Mouse (Mus musculus): ENCODE results near the gene Csdc2. TPM values are rescaled to one million over a fixed set of nuclear protein-coding genes. Genes with fewer than 3 reads are reported as not detected.
A peak's percentile ranks its signal among the peaks of the same experiment; 100 is the strongest.

Csdc2 gene
- polyA plus RNA-seq (2014; fragmentation: Nextera tagmentation; extraction: Ambion mirVana): 72.8 and 110 TPM in 2 replicates

DNA sequence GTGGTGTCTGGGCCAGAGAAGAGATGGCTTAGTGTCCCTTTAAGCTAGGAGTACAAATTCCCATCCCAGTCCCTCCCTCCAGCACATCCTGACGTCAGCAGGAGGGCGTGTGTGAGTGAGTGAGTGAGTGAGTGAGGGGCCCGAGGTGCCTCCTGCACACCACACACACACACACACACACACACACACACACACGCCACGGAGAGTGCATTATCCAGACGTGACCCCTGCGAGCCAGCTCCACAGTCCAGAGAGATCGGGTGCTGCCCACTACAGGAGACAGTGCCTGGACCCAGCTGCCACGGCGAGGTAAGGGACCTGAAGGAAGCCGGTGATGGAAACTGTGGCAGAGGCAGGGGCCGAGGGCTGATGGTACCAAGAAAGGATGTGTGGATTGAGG is at the start of gene Csdc2:
Gene Csdc2, plus strand, starts transcription at position 81 of the 400 bp plus-strand sequence.
- ATAC-seq (peak; percentile 82), DNase-seq (ENCODE audit: low spot score) (peak; percentile 83)
- H3K9ac ChIP-seq (ENCODE audit: low read length): peak within 1 kb of the TSS; percentile 73
- H3K4me1 ChIP-seq (ENCODE audit: control insufficient read depth, insufficient read depth, low read length): peaks cover 9% of the 10 kb centered on the region
- peak within 1 kb of the TSS; percentile 68 for H3K4me2 ChIP-seq (ENCODE audit: low read length)
- 0 out of 2 replicates have a peak, but pooled peaks cover 5% of the 10 kb centered on the region for H3K36me3 ChIP-seq (ENCODE audit: control insufficient read depth, insufficient read depth, low read length)
- H3K27ac ChIP-seq (ENCODE audit: low read depth, low read length): peak within 1 kb of the TSS; percentile 86
- H3K4me3 ChIP-seq (ENCODE audit: low read depth, low read length): peak within 1 kb of the TSS; percentile 50
- H3K27me3 ChIP-seq (replicated peaks; ENCODE audit: control insufficient read depth, insufficient read depth, low read length): no peaks in the 10 kb centered on the region
- WGBS: under 1% methylated on average over 11 of the region's 12 CpGs
- H3K9me3 ChIP-seq (replicated peaks; ENCODE audit: control insufficient read depth, low read length): no peaks in the 10 kb centered on the region

DNA sequence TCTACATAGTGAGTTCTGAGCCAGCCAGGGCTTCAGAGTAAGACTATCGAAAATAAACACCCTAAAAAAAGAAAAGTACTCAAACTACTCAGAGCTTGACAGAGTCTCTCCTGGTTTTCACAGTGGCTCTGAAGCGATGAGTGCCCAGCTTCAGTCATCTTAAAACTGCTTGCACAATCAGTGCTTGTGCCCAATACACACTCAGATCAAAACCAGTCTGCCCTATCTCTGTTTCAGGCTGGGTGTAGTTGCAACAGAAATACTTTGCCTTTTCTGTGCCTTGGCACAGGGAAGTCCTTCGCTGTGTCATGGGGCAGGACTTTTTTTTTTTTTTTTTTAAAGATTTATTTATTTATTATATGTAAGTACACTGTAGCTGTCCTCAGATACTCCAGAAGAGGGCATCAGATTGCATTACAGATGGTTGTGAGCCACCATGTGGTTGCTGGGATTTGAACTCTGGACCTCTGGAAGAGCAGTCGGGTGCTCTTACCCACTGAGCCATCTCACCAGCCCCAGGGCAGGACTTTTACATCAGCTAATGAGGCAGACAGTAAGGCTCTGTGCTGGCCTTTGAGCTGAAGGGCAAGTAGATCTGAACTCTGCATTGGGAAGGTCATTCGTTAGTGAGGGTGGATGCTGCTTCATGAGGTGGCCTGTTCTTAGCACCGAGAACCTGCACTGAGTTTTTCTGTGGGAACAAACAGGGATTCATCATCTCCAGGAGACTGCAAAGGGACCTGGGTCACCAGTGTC is 49.6 kb upstream of the Csdc2 start:
- H3K4me1 ChIP-seq (ENCODE audit: control insufficient read depth, insufficient read depth, low read length): no peaks in the 10 kb centered on the region
- H3K9ac ChIP-seq (ENCODE audit: low read length): no peak overlapping the region
- WGBS: 92% methylated on average over 6 of the region's 6 CpGs
- H3K27me3 ChIP-seq (replicated peaks; ENCODE audit: control insufficient read depth, insufficient read depth, low read length): no peaks in the 10 kb centered on the region
- H3K9me3 ChIP-seq (replicated peaks; ENCODE audit: control insufficient read depth, low read length): no peaks in the 10 kb centered on the region
- no peak overlapping the region for H3K27ac ChIP-seq (ENCODE audit: low read depth, low read length)
- no peak overlapping the region for H3K4me3 ChIP-seq (ENCODE audit: low read depth, low read length)
- peaks cover 39% of the 10 kb centered on the region for H3K36me3 ChIP-seq (ENCODE audit: control insufficient read depth, insufficient read depth, low read length)
- DNase-seq (ENCODE audit: low spot score): no peak
- H3K4me2 ChIP-seq (ENCODE audit: low read length): no peak overlapping the region
- no peak for ATAC-seq

DNA sequence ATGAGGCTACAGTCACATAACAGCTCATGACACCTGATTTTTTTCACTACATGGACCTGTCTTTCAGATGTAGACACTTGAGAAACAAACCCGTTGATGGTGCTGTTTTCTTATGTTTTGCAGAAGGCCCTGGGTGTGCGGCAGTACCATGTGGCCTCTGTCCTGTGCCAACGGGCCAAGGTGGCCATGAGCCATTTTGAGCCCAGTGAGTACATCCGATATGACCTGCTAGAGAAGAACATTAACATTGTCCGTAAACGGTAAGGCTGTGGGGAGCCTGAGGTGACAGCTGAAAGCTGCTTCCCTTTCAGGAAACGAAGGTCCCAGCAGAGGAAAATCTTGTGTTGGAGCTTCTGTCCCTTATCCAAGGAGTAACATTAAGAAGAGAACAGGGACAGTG is 47.4 kb upstream of the Csdc2 start:
- no peaks in the 10 kb centered on the region for H3K4me1 ChIP-seq (ENCODE audit: control insufficient read depth, insufficient read depth, low read length)
- H3K4me3 ChIP-seq (ENCODE audit: low read depth, low read length): no peak overlapping the region
- no peaks in the 10 kb centered on the region for H3K27me3 ChIP-seq (replicated peaks; ENCODE audit: control insufficient read depth, insufficient read depth, low read length)
- H3K27ac ChIP-seq (ENCODE audit: low read depth, low read length): no peak overlapping the region
- no peak overlapping the region for H3K4me2 ChIP-seq (ENCODE audit: low read length)
- 90% methylated on average over 7 of the region's 7 CpGs for WGBS
- H3K36me3 ChIP-seq (ENCODE audit: control insufficient read depth, insufficient read depth, low read length): peaks cover 50% of the 10 kb centered on the region
- no peak for ATAC-seq
- no peak overlapping the region for H3K9ac ChIP-seq (ENCODE audit: low read length)
- no peaks in the 10 kb centered on the region for H3K9me3 ChIP-seq (replicated peaks; ENCODE audit: control insufficient read depth, low read length)
- DNase-seq (ENCODE audit: low spot score): no peak

DNA sequence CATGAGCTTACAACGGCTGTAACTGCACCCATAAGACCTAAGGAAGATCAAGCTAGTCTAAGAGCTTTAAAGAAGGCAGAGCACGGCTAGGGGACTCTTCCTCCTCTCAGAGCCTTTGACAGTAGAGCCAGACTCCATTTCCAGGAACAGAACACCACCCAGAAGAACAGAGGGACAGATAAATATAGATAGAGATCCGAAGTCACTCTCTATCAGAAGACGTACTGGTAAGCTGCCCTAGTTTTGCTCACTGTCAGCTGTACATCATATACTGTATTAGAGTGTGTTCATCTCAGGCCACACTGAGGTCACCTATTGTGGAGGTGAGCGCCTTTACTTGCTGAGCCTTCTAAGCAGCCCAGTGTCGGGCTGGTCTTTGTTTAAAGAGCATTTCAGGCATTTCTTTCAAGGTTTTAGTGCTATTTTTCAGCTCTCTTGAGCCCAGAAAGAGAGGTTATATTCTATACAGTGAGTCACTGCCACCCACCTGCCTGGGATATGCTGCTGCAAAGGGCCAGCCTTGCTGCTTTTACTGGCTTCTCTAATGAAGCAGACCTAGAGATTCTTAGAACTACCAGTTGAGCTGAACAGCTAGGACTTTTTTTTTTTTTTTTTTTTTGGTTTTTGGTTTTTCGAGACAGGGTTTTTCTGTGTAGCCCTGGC is 45.3 kb upstream of the Csdc2 start:
- Histone ChIP-seq H3K9ac (ENCODE audit: low read length) (no peak overlapping the region), H3K36me3 (ENCODE audit: control insufficient read depth, insufficient read depth, low read length) (peaks cover 66% of the 10 kb centered on the region), H3K27me3 (replicated peaks; ENCODE audit: control insufficient read depth, insufficient read depth, low read length) (no peaks in the 10 kb centered on the region), H3K4me1 (ENCODE audit: control insufficient read depth, insufficient read depth, low read length) (no peaks in the 10 kb centered on the region), H3K4me3 (ENCODE audit: low read depth, low read length) (no peak overlapping the region), H3K4me2 (ENCODE audit: low read length) (no peak overlapping the region), H3K9me3 (replicated peaks; ENCODE audit: control insufficient read depth, low read length) (no peaks in the 10 kb centered on the region), H3K27ac (ENCODE audit: low read depth, low read length) (no peak overlapping the region)
- 91% methylated on average over 7 of the region's 7 CpGs for WGBS
- DNase-seq (ENCODE audit: low spot score) (no peak), ATAC-seq (no peak)

DNA sequence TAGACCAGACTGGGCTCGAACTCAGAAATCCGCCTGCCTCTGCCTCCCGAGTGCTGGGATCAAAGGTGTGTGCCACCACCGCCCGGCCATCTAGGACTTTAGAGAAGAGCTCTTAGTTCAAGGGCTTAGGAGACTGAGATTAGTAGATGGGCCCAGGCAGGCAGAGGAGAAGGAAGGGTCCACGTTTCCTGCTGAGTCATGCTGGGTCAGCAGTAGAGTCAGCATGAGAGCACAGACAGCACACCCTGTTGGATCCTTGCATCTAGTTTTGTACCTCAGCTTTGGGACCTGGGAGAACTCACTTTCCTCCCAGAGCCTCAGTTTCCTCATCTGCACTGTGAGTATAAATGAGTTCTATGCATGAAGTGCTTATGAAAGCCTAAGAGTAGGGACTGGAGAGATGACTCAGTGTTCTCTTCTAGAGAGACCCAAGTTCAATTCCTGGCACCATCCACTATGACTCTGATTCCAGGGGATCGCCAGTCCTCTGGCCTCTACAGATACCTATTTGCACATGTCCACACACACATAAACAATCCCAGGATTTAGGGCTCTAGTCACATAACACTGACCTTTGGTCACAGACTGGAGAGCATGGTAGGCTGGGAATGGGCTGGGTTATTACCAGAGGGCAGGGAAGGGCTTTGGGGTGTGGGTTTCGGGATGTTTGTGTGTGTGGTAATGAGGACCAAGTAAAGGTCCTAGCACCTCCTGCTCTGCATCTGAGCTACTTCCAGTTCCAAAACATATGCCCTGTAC is 44.6 kb upstream of the Csdc2 start:
- Histone ChIP-seq H3K27me3 (replicated peaks; ENCODE audit: control insufficient read depth, insufficient read depth, low read length) (no peaks in the 10 kb centered on the region), H3K9me3 (replicated peaks; ENCODE audit: control insufficient read depth, low read length) (no peaks in the 10 kb centered on the region), H3K27ac (ENCODE audit: low read depth, low read length) (no peak overlapping the region), H3K9ac (ENCODE audit: low read length) (no peak overlapping the region), H3K4me3 (ENCODE audit: low read depth, low read length) (no peak overlapping the region), H3K4me2 (ENCODE audit: low read length) (no peak overlapping the region), H3K4me1 (ENCODE audit: control insufficient read depth, insufficient read depth, low read length) (no peaks in the 10 kb centered on the region), H3K36me3 (ENCODE audit: control insufficient read depth, insufficient read depth, low read length) (peaks cover 65% of the 10 kb centered on the region)
- ATAC-seq: no peak
- 93% methylated on average over 8 of the region's 8 CpGs for WGBS
- no peak for DNase-seq (ENCODE audit: low spot score)

DNA sequence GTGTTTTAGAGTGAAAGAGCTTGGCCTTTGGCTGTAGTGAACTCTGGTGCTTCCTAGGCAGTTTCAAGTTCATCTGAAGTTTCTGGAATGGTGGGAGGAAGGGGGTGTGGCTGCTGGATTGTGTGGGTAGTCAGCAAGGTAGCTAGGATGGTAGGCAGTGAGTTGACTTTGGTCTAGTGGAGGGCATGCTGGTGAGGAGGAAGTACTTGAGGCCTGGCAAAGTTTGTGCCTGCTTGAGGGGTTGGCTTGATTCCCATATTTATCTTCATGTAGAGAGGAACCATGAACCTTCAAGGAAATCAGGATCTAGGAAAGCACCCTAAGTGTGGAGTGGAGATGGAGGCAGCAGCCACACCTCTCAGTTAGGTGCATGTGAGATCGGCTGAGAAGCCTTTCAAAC is 42.6 kb upstream of the Csdc2 start:
- Histone ChIP-seq H3K4me1 (ENCODE audit: control insufficient read depth, insufficient read depth, low read length) (no peaks in the 10 kb centered on the region), H3K27ac (ENCODE audit: low read depth, low read length) (no peak overlapping the region), H3K4me2 (ENCODE audit: low read length) (no peak overlapping the region), H3K4me3 (ENCODE audit: low read depth, low read length) (no peak overlapping the region), H3K9ac (ENCODE audit: low read length) (no peak overlapping the region), H3K9me3 (replicated peaks; ENCODE audit: control insufficient read depth, low read length) (no peaks in the 10 kb centered on the region), H3K36me3 (ENCODE audit: control insufficient read depth, insufficient read depth, low read length) (peaks cover 70% of the 10 kb centered on the region), H3K27me3 (replicated peaks; ENCODE audit: control insufficient read depth, insufficient read depth, low read length) (no peaks in the 10 kb centered on the region)
- WGBS: 96% methylated on average over 1 of the region's 1 CpGs
- ATAC-seq: no peak
- DNase-seq (ENCODE audit: low spot score): no peak

DNA sequence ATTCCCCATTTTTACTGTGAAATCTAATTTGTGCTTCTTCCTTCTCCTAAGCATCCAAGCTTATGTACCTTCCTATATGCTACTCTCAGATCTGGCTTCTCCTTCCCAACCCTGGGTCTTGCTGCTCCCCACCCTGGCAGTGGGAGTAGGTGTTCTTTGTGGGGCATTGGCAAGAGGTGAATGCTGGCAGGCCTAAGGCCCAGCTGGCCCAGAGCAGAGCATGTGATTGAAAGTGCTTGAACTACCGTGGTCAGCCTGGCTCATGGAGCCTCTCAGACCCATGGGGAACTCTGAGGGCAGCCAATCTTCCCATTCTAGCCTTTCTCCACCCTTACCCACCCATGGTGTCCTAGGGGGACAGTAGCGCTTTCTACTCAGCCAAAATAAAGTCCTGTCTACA is 40.2 kb upstream of the Csdc2 start:
- H3K4me2 ChIP-seq (ENCODE audit: low read length): no peak overlapping the region
- no peaks in the 10 kb centered on the region for H3K27me3 ChIP-seq (replicated peaks; ENCODE audit: control insufficient read depth, insufficient read depth, low read length)
- no peak overlapping the region for H3K27ac ChIP-seq (ENCODE audit: low read depth, low read length)
- ATAC-seq: no peak
- H3K4me1 ChIP-seq (ENCODE audit: control insufficient read depth, insufficient read depth, low read length): no peaks in the 10 kb centered on the region
- H3K4me3 ChIP-seq (ENCODE audit: low read depth, low read length): no peak overlapping the region
- no peak for DNase-seq (ENCODE audit: low spot score)
- 83% methylated on average over 2 of the region's 2 CpGs for WGBS
- no peaks in the 10 kb centered on the region for H3K9me3 ChIP-seq (replicated peaks; ENCODE audit: control insufficient read depth, low read length)
- peaks cover 64% of the 10 kb centered on the region for H3K36me3 ChIP-seq (ENCODE audit: control insufficient read depth, insufficient read depth, low read length)
- H3K9ac ChIP-seq (ENCODE audit: low read length): no peak overlapping the region

DNA sequence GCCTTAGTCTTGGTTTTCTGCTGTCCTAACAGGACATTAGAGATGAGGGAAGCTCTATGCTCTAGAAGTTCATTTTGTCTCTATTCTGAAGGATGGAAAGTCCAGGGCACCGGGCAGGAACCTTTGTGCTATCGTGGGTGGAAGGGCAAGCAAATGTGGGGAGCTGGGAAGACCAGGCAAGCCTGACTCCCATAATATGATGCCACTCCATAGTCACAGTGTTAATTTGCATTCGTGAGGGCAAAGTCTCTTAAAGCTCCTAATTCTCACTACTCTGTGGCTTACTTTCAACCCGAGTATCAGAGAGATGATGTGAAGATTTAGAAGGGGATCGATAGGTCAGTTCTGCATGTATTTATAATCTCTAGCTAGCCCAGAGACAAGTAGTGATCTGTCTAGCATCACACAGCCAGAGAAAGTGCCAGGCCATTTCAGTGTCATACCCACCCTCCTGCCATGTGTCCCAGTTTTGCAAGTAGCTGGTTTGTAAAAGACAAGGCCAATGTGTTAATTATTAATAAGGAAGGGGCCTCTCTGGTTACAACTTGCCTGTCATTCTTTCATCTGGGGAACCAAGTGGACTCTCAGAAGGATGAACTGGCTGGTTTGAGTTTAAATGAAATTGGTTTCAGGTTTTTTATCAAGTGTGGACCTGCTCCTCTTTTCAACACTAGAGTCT is 38.8 kb upstream of the Csdc2 start:
- Histone ChIP-seq H3K9me3 (replicated peaks; ENCODE audit: control insufficient read depth, low read length) (no peaks in the 10 kb centered on the region), H3K27ac (ENCODE audit: low read depth, low read length) (no peak overlapping the region), H3K4me2 (ENCODE audit: low read length) (no peak overlapping the region), H3K36me3 (ENCODE audit: control insufficient read depth, insufficient read depth, low read length) (peaks cover 66% of the 10 kb centered on the region), H3K9ac (ENCODE audit: low read length) (no peak overlapping the region), H3K27me3 (replicated peaks; ENCODE audit: control insufficient read depth, insufficient read depth, low read length) (no peaks in the 10 kb centered on the region), H3K4me3 (ENCODE audit: low read depth, low read length) (no peak overlapping the region), H3K4me1 (ENCODE audit: control insufficient read depth, insufficient read depth, low read length) (no peaks in the 10 kb centered on the region)
- no peak for ATAC-seq
- no peak for DNase-seq (ENCODE audit: low spot score)
- WGBS: 92% methylated on average over 5 of the region's 5 CpGs
